Mouse (Mus musculus) mouse trophoblast stem cell (cell line): ENCODE results near the gene Gm20696.

Experiments used
- in situ Hi-C, 2 experiments: fragments of 300-500 bp; cut with MseI, MboI; formaldehyde crosslinking; loops; 2 replicates in 1 of 2; 3 replicates in 1 of 2; pipeline ENCODE4 v1.15.1; 2025

Gm20696 gene

DNA sequence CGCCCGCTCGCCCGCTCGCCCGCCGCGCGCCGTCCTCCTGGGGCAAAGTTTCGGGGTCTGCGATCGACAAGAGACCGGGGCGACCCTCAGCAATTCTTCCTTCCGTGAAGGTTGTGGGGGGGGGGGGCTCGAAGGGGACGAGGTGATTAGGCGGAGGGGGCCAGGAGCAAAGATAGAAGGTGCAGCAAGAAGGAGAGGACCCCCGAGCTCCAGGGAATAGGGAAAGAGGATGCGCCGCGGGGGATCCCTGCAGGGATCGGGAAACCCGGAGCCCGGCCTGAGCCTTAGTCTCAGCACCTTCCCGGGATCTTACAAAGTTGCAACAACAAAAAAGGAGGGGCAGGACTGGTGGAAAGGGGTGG lies 145.9 kb downstream of the Gm20696 start:
- in situ Hi-C loops = no loop called here

DNA sequence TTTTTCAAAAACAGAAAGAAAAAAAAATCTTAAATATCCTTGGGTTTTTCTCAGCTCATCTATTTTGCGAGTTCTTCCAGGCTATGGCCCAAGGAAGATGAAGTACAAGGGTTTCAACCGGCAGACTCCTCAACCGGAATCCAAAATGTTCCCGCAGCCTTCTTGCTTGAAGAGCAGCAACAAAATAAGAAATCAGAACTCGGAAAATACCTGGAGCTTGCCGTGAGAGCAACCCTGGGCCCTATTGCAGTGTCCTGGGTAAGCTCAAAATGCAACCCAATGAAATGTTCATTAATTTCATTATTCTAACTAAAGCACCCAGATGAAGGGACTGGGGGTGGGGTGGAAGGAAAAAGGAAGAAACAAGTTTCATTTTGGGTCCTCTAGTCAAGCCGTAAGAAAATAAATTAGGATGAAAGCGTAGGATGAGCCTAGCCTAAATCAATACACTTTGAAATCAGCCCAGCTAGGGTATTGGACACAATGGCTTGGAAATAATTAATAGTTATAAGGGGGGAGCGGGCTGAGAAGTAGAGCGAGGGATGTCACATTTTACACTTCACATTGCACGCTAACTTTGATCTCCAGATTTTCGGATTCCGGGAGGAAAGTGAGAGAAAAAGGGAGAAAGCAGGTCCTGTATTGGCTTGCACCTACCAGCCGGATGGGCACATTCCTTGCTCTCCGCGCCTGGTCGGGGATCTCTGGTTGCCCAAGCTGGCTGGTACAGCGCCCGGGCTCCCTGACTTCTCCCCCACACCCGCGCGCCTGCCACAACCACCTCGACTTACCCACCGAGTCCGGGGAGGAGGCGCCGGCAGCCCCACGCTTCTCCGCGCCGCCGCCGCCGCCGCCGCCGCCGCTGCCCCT lies 146.6 kb downstream of the Gm20696 start:
- in situ Hi-C loops = no loop called here

DNA sequence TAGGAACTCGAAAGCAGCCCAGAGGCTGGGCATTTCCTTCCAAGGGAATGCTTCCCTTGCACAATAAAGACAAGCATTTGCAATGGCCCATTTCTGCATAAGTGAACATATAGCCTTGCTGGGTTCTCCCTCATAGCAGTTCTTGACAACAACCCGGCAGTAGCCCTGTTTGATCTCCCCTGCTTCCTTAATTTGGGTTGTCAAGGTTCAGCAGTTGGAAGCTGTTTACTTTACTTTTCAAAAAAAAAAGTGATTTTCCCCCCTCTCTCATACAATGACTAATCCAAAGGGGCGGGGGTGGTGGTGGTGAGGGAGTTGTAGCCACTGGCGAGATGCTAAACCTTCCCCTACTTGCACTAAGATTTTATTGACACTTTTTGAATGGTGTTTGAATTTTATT lies 147.5 kb downstream of the Gm20696 start:
- in situ Hi-C loops = no loop called here

DNA sequence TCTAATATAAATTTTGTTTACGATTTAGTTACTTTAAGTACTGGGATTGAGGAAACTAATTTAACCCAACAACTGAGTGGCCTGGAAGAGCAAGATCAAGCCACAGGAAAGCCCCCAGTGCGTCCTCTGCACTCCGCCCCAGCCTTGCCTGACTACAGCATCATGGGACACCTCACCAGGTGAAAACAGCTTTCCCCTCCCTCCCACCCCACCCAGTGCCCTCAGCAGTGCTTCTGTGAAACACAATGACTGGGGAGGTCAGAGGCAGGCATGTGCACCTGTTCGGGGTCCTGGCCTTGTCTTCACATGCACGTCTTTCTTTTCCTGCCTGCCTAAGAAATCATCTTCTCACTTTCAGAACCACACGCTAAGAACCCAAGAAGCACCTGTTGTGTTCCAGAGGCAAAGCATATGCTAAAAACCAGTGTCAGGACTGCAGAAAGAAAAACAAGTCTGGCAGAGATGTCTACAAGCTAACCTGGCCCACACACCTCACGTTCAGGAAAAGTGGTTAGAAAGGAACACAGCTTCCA lies 150.9 kb downstream of the Gm20696 start:
- in situ Hi-C loops = no loop called here

DNA sequence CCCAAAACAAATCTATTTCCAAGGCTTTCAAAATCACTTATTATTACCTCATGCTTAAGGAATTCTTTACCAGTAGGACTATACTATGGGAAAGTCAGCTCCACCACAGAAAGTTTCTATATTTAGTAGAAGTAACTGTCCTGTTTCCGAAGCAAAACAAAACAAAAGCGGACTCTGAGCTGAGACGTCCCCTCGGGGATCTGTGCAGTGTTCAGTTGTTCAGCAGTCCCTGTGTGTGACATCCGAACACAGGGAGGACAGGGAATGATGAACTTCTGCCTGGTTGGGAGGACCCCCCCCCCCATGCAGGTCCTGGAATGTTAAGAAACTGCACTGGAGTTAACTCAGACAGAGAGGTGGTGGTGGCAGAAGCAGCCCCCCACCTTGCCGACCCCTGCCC lies 154.7 kb downstream of the Gm20696 start:
- in situ Hi-C loops = no loop called here

DNA sequence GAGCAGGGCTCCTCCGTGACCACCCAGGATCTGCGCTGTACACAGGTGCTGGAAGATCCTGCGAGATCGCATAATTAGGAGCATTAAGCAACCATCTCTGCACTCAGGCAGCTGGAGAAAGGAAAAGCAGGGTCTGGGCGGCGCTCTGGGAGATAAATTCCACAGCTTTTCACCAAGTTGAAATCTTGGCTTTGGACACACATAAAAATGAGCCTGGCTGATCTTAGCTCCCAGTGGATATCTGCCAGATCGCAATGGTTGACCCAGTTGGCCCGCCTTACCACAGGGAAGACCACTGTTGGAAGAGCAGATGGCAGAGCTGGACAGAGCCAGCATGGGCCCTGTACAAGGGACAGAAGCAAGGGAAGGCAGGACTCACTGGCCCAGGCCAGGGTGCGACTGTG lies 157.4 kb downstream of the Gm20696 start:
- in situ Hi-C loops = no loop called here

DNA sequence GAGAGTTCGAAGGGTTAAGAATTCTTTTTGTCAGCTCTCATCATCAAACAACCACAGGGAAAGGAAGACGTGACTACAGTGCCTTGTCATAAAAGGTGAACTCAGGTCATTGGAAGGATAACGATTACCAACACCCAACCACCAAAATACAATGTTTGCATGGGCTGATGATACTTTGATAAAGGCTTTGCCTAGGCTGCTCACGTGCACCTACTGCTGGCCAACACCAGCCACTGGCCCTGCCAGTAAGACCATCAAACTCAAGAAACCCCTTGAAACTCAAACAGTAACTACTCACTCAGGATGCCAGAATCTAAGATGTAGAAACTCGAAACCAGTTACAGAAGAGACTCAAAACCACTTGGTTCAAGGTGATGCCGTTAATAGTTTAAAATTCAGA lies 159.8 kb downstream of the Gm20696 start:
- in situ Hi-C loops = no loop called here

DNA sequence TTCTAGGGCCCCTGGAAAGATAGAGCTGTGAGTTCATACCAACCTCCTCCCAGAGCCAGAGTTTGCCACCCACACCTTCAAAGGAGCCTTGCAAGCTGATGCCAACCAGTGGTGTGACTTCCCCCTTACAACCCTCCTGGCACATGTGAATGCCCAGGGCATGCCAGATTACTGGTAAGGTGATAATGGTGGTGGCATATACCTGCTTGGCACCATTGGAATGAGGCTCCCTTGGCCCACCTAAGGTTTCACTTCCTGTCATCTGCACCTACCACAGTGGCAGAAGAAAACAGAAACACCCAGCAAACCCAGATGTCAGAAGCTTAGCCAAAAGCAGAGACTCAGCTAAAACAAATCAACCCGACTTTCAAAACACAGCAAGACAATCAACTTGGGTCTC lies 162.9 kb downstream of the Gm20696 start:
- in situ Hi-C loops = no loop called here

DNA sequence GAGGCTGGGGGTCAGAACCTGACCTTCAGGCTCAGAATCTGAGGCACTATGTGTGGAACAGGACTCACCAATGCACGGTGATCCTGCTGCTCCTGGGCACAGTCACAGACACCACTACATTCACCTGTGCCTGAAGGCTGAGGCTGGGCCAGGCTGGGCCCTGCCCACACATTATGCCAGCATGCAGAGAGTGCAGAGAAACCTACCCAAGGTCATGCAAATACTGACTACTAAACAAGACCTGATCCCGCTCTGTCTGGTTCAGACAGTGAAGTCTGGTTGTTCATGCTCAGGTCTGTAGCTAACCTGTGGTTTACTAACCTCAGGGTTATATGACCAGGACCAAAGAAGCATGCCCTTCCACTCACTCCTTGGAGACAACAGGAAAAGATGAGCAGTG lies 163.9 kb downstream of the Gm20696 start:
- in situ Hi-C loops = no loop called here

DNA sequence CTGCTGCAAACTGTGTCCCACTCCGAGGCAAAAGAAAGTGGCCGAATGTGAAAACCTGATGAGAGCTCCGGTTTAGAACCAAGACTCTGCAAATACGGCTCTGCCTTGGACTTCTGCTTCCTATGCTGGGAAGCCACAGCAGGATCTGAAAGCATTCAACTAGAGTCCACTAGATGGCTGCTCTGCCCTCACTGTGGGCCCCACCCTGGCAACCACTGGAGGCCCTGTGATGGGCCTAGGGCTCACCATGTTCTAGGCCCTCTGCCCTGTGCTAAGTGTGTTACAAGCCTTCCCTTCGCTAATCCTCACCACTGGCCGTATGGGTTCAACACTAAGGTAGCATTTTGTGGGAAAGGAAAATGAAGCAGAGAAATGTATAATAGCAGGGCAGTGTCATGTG lies 164.3 kb downstream of the Gm20696 start:
- in situ Hi-C loops = no loop called here

DNA sequence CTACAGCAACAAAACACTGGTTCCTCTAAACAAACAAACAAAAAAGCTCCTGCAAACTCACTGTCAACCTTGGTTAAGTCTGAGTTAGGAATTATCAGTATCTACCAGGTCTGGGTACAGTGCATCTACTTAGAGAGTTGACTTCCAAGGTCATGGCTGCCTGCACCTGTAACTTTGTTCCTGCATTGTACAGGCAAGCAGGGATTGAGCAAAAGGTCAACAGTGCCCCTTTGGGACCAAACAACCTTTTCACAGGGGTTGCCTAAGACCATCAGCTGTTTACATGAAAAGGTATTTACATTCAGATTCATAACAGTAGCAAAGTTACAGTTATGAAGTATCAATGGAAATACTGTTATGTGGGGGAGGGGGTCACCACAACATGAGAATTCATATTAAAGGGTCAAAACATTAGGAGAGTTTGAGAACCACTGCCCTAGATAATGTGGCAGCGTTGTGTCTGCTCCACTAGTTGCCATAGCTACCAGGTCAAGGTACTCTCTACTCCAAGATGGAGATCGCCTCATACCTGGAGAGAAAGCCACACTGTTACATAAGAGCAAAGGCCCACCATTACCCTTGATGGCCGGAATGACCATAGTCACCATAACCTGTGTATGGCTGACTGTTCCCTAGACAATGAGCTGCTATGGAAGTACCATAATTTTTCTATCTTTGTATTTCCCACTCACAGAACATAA lies 165.9 kb downstream of the Gm20696 start:
- in situ Hi-C loops = no loop called here

DNA sequence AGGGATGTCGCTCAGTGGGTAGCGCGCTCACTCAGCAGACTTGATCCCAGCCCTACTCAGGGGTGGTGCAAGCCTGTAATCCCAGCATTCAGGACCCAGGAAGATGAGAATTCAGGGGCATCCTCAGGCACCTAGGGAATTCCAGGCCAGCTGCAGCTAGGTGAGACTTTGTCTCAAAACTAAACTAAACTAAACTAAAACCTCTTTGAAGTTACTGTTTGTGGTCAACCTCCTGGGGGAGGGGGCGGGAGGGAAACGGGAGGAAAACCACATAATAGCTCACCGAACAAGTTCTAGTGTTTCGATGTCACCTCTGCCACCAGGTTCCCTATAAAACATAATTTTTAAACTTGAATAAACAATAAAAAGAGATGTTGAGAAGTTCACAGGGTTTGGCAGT lies 168.5 kb downstream of the Gm20696 start:
- in situ Hi-C loops = no loop called here

DNA sequence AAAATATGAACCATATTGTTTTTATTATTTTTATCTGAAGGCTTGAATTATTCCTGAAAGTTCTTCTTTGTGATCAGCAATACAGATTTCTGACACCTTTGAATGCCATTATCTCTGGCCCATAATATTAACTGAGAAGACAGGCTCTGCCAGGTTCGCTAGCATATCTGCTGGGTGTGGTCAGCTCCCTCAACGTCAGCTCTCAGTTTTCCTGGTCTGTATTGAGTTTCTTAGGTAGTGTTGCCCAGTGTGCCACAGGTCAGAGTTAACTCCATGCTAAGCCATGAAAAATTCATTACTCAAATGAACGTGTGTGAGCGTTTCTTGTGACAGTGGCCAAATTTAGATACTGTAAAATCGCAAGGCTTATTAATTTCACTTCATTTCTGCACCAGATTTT lies 170.5 kb downstream of the Gm20696 start:
- in situ Hi-C loops = no loop called here

DNA sequence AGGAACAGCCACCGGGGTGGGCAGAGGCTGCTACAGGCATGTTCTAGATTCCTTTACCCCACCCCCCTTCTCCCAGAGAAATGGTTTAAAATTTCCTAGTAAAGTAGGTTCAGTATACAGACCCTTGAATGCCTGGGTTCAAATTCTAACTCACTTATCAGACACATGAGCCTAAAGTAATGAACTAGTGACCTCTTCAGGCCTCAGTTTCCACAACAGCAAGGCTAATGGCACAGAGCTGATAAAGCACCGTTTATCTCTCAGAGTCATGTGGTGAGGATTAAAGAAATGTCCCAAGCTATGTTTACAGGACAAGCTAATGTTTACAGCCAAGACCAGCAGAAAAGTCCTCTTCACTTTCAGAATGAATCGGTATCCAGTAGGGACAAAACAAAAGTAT lies 173.7 kb downstream of the Gm20696 start:
- in situ Hi-C loops = no loop called here

DNA sequence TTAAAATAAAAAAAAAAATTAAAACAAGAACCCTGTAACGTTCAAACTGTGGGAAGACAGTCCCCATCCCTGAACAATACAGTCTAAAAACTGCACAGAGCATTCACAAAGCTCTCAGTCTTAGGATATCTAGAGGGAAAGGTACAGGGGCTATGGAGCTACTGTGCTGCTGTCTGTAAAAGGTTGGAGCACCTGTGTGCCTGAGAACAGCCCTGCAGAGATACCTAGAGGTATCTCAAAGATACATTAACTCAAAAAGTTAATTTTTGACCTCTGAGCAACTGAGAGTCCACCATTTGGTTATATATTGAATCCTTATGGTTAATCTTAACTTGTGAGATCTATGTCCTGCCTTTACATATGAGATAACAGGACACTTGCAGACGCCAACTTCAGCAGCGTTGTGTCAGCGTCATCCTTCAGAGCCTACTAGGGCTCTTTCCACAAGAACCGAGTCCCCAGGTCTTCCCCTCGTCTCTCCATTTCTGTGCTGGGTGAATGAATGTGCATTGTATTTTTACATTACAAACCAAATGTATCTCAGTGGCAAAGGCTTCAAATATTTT lies 174.5 kb downstream of the Gm20696 start:
- in situ Hi-C loops = no loop called here

DNA sequence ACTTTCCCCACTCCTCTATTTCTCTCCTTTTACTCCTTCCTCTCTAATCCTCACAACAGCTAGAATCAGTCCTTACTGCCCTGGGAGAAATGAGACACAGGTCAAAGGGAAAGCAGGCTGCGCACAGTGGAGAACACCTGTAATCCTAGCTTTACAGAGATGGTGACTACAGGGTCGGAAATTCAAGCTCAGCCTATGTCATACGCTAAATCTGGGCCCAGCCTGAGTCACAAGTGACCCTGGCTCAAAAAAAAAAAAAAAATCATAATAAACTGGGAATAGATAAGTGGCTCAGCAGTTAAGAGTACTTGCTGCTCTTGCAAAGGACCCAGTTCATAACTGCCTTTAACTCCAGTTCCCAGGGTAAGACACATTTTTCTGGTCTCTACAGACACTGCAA lies 175.5 kb downstream of the Gm20696 start:
- in situ Hi-C loops = no loop called here

DNA sequence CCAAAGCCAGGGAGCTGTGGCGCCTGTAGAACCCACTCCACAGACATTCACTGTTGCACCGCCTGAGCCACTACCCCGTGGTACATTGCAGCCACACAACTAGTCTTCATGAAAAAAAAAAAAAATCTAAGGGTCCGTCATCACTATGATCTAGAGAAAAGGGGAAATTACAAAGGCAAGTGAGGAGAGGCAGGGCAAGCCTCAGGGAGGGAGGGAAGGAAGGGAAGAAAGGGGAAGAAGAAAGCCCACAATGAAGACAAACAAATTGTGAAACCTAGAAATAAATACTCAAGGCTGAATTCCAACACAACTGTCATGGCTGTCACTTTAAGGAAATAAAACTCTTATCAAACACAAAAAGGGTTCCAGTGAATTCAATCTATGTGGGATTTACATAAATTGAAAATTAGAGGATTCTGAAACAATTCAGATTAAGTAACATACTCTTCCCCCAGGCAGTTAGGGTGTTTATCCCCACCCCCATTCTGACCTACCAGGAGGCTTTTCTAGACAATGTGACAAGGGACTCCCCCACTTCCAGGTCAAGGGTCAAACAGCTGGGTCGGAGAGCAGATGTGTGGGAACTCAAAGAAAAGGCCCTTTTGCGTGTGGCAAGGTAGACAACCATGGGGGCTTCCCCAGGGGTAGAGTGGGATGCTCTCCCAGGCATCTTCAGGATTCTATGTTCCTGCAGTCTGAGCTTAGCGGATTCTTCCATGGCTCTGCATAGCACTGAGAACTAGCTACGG lies 176.5 kb downstream of the Gm20696 start:
- in situ Hi-C loops = no loop called here

DNA sequence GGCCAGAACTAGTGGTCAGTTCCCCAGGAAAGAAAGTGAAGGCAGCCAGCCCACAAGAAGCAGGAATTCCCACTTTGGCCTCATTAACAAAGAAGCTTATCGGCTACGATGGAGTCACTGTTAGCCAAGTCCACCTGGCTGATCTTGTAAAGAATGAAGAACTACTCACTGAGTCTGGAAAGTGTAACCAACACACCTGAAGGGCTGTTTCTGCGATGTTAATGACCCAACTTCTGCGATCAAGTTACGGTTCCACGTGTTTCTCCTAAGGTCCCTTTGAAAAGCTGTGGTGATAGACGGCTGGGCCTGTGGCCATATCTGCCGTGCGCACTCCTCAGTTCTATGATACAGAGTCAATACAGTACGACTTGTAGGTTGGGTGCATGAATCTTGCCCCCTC lies 177.2 kb downstream of the Gm20696 start:
- in situ Hi-C loops = no loop called here

DNA sequence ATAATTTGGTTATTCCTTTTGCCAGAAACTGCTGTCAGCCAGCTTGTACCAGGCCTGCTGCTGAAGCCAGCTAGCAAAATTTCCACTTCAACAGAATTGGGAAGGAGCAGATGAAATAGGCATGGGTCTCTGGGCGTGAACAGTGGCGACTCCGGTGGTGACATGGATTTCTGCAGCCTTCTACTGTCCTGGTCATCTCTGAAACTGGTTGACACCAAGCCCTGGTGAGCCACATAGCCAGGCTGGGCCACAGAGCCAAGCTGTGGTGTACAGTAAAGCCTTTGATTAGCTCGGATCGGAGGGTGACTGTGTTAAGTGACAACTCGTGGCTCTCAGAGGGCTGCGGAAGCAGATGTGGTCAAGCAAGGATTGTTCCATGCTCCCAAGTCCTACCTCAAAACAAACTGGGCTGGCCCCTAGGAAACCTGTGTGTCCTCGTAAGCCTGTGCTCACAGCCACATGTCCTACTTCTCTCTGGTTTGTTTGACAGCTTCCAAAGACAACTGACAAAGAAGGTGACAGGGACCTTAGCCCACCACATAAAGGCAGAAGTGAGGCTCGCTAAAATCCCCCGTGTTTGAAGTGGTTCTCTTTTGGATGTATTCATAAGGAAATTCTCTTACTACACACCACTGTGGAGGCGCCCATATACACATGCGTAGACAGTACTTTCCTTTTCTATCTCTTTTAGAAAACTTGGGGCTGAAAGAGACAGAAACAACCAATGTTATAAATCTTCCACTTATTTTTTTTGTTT lies 180.5 kb downstream of the Gm20696 start:
- in situ Hi-C loops = no loop called here

DNA sequence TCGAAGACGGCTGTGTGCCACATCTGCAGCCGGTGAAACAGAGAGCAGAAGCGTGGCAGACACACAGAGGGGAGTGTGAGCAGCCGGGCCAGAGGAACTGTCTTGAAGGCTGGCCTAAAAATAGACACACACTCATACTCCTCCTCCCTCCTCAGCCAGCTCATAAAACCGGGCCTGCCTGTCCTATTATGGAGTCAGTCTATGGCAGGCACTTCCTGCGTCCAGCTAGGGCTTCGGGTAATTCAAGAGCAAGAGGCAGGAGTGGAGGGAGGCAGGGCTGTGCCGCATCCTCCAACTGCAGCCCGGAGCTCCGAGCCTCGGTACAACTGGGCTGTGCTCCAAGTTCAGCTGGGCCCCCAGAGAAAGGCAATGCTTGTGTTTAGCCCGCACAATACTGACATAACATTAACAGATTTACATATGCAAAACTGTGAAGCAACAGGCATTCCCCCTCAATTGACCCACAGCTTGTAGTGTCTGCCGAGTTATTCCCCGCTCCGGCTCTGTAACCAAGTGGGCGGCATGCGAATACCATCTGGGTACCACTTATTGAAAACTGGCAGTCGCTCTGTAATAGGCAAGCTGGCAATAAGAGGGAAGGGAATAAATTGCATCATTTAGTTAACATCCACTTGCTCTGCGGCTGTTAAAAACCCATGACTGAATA lies 181.2 kb downstream of the Gm20696 start:
- in situ Hi-C loops = no loop called here

DNA sequence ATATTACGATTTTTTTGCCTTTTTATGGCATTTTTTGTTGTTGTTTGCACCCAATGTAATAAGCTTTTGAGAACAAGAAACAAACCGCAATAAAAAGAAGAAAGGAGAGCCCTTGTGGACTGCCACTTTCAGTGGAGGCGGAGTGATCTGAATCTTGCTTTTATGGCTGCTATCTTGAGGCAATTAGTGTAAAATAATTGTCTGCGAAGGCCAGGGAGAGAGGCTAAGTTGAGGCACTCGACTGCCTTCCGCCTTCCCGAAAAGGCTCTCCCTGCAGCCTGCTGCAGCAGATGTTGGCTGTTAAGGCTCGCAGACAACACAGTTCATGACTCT lies 181.7 kb downstream of the Gm20696 start:
- in situ Hi-C loops = no loop called here
